Mouse (Mus musculus) skeletal muscle tissue, postnatal 0 days (tissue): ENCODE results near the gene Gm17727. TPM values are rescaled to one million over a fixed set of nuclear protein-coding genes. Genes with fewer than 3 reads are reported as not detected.

Experiments
- polyA plus RNA-seq: library from polyadenylated mRNA; unstranded; fragments of >200 nt; fragmentation: Nextera tagmentation; extraction: Ambion mirVana; gene quantifications from 2 replicates; pipeline ENCODE4 v1.2.1, GENCODE M21; 2015

Gm17727 gene
- polyA plus RNA-seq = not detected in 2 replicates

GRCm38 (mm10) chr9:35778009-35778408 lies at the start of gene Gm17727:
Gm17727 (minus strand) TSS chr9:35778109.

GRCm38 (mm10) chr9:35790001-35790400 lies 12.1 kb upstream of the Gm17727 start, which contains the start of the genes Gm27235 and D730048I06Rik:
Gm27235 (minus strand) TSS chr9:35790101.
D730048I06Rik (minus strand) TSS chr9:35790112.

GRCm38 (mm10) chr9:35740749-35741148 lies 37.2 kb downstream of the Gm17727 start, which contains the start of gene Gm17677:
Gm17677 (plus strand) TSS chr9:35741049.

Other genes starting within 250 kb of the Gm17727 start
- 0.37 and 0.44 TPM in 2 replicates for gene Ddx25, start 219.6 kb downstream of the Gm17727 start, polyA plus RNA-seq
- 9.1 and 9.9 TPM in 2 replicates for gene Pus3, start 219.5 kb downstream of the Gm17727 start, polyA plus RNA-seq
- 0.28 and 0.59 TPM in 2 replicates for gene Pate2, start 207.8 kb downstream of the Gm17727 start, polyA plus RNA-seq
- 3.5 and 4.1 TPM in 2 replicates for gene Hyls1, start 207.7 kb downstream of the Gm17727 start, polyA plus RNA-seq
- not detected in 2 replicates for gene Pate4, start 166.2 kb downstream of the Gm17727 start, polyA plus RNA-seq
- not detected in 2 replicates for gene Pate3, start 129.9 kb downstream of the Gm17727 start, polyA plus RNA-seq
- not detected in 2 replicates for gene Pate1, start 90.7 kb downstream of the Gm17727 start, polyA plus RNA-seq
- gene Gm17677, start 37.1 kb downstream of the Gm17727 start, polyA plus RNA-seq = not detected in 2 replicates
- gene Gm27235, start 12.0 kb upstream of the Gm17727 start, polyA plus RNA-seq = not detected in 2 replicates
- not detected in 2 replicates for gene D730048I06Rik, start 12.0 kb upstream of the Gm17727 start, polyA plus RNA-seq
- gene 9230110F15Rik, start 66.0 kb upstream of the Gm17727 start, polyA plus RNA-seq = not detected in 2 replicates
- gene 9230113P08Rik, start 130.3 kb upstream of the Gm17727 start, polyA plus RNA-seq = not detected in 2 replicates